Mouse (Mus musculus) spleen, adult 18-20 months (tissue): ENCODE results near the gene Ssty2.
"Not testable (repeated sequence)": the region's sequence is repeated elsewhere in the genome, so short reads cannot be mapped to it uniquely, and the experiment has no call there.

Experiments used
- DNase-seq, 2 experiments: peaks; one replicate each; pipeline ENCODE4 v3.0.0; 2022; ENCODE audit warnings: mixed read lengths in 2 of 2

Ssty2 gene

GRCm38 (mm10) chrY:67047972-67048371, at the start of gene Ssty2:
Gene Ssty2 (minus strand): TSS chrY:67048072.
- DNase-seq: not testable (repeated sequence)
